Mouse (Mus musculus) forebrain, embryonic 14.5 days (tissue): ENCODE measurements around the gene Smurf1. TPM values are rescaled to one million over a fixed set of nuclear protein-coding genes. Genes with fewer than 3 reads are reported as not detected.

Experiments used
- ATAC-seq: fragments of 200-750 bp; cut with Nextera tagmentation; 2 replicates; pipeline ENCODE4 v1.8.0; 2017; ENCODE audit warnings: mild to moderate bottlenecking, moderate library complexity
- DNase-seq: peaks from one replicate; pipeline ENCODE4 v3.0.0-alpha.2; 2015; ENCODE audit warnings: low spot score
- H3K27ac ChIP-seq: fragments of 300-500 bp; sonication (generic); 2 replicates; pipeline ENCODE4 v1.5.1; 2014; ENCODE audit warnings: low read depth, mild to moderate bottlenecking, control low read depth, low read length, moderate library complexity
- H3K27me3 ChIP-seq: fragments of 300-500 bp; sonication (generic); replicated peaks from 2 replicates; pipeline ENCODE4 v1.6.1; 2014; ENCODE audit warnings: low read length, control low read depth, mixed read lengths; ENCODE audit not compliant: control insufficient read depth, insufficient read depth
- H3K36me3 ChIP-seq: fragments of 300-500 bp; sonication (generic); 2 replicates; pipeline ENCODE4 v1.6.1; 2014; ENCODE audit warnings: low read length, control low read depth; ENCODE audit not compliant: control insufficient read depth, insufficient read depth
- H3K4me1 ChIP-seq: fragments of 300-500 bp; sonication (generic); 2 replicates; pipeline ENCODE4 v1.6.1; 2014; ENCODE audit warnings: antibody characterized with exemption, low read length, control low read depth; ENCODE audit not compliant: control insufficient read depth, insufficient read depth
- H3K4me2 ChIP-seq: fragments of 300-500 bp; sonication (generic); 2 replicates; pipeline ENCODE4 v1.6.1; 2014; ENCODE audit warnings: mild to moderate bottlenecking, control low read depth, low read length
- H3K4me3 ChIP-seq: fragments of 300-500 bp; sonication (generic); 2 replicates; pipeline ENCODE4 v1.5.1; 2014; ENCODE audit warnings: low read depth, low read length, control low read depth
- H3K9ac ChIP-seq: fragments of 300-500 bp; sonication (generic); 2 replicates; pipeline ENCODE4 v1.6.1; 2014; ENCODE audit warnings: mild to moderate bottlenecking, low read length, control low read depth, moderate library complexity
- H3K9me3 ChIP-seq: fragments of 300-500 bp; sonication (generic); replicated peaks from 2 replicates; pipeline ENCODE4 v1.6.1; 2016; ENCODE audit warnings: low read length, control low read depth, mixed read lengths; ENCODE audit not compliant: control insufficient read depth
- WGBS: fragments of 180-500 bp; shearing (Covaris S2); extraction: QIAGEN DNeasy Blood & Tissue Kit; methylation state at CpG from one replicate; pipeline ENCODE4 v1.1.7; 2014; 5-methylcytosine and 5-hydroxymethylcytosine counted together
- polyA plus RNA-seq: library from polyadenylated mRNA; unstranded; fragments of >200 nt; fragmentation: Nextera tagmentation; extraction: Ambion mirVana; gene quantifications from 2 replicates; pipeline ENCODE4 v1.2.1, GENCODE M21; 2014

Smurf1 gene
- polyA plus RNA-seq, 1 experiment from 2014 or later = 16.5 TPM

- H3K4me3 ChIP-seq = no peak overlapping the region
- no peak for ATAC-seq
These were observed 23.4 kb upstream of the Smurf1 start for GRCm38 (mm10) chr5:144989061-144989405.

DNA sequence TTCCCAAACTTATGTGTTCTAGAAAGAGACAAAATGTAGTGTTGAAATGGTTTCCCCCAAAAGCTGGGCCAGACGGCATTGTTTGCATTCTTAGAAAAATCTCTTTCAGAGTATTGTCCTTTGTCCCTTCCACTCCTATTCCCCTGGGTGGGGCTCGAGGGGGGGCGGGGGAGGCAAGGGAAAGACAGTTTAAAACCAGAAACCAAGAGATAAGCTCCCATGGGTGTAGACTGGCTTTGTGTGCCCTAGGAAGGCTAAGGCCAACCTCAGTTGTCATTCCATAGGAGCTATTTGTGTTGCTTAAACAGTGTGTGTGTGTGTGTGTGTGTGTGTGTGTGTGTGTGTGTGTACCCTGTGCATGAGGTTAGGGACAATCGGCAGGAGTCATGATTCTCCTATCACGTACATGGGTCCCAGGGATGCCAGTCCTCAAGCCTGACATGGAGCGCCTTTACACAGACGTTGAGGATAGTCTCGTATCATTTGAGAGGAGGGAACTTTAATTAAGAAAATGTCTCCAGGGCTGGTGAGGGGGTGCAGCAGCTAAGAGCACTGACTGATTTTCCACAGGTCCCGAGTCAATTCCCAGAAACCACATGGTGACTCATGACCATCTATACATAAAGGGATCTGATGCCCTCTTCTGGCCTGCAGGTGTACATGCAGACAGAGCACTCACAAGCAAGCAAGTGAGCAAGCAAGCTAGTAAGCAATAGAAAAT is 22.9 kb upstream of the Smurf1 start:
- no peak overlapping the region for H3K27ac ChIP-seq
- no peaks in the 10 kb centered on the region for H3K27me3 ChIP-seq
- 0 out of 2 replicates have a peak, but pooled peaks cover 2% of the 10 kb centered on the region for H3K9me3 ChIP-seq
- no peaks in the 10 kb centered on the region for H3K4me1 ChIP-seq
- ATAC-seq (no peak), DNase-seq (peak; percentile 77)
- no peak overlapping the region for H3K9ac ChIP-seq
- WGBS = 50% methylated on average over 9 of the region's 9 CpGs
- no peaks in the 10 kb centered on the region for H3K36me3 ChIP-seq
- H3K4me2 ChIP-seq = no peak overlapping the region
- H3K4me3 ChIP-seq = no peak overlapping the region

More at GRCm38 (mm10) chr5:144989061-144989405, 23.4 kb upstream of the Smurf1 start:
- Histone ChIP-seq H3K36me3 (no peaks in the 10 kb centered on the region), H3K4me2 (no peak overlapping the region), H3K4me1 (no peaks in the 10 kb centered on the region), H3K27me3 (no peaks in the 10 kb centered on the region), H3K9me3 (0 out of 2 replicates have a peak, but pooled peaks cover 2% of the 10 kb centered on the region), H3K9ac (no peak overlapping the region), H3K27ac (no peak overlapping the region)
- WGBS = 86% methylated on average over 4 of the region's 4 CpGs
- no peak for DNase-seq

DNA sequence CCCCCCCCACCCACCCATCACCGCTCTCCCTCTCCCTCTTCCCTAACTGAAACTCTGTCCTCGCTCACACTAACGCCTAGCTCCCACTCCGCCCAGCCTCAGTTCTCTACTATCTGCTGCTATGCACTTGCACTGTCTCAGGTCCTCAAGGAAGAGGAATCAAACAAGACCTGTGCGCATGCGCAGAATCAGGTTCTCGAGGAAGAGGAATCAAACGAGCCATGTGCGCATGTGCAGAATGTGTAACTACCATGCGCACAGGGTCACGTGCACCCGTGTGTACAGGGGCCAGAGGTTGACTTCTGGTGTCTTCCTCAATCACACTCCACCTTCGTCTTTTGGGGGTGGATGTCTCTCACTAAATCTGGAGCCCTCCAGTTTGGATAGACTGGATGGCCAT is 21.9 kb upstream of the Smurf1 start:
- Histone ChIP-seq H3K4me1 (no peaks in the 10 kb centered on the region), H3K9ac (no peak overlapping the region), H3K4me2 (no peak overlapping the region), H3K27me3 (no peaks in the 10 kb centered on the region), H3K4me3 (no peak overlapping the region), H3K36me3 (no peaks in the 10 kb centered on the region), H3K27ac (no peak overlapping the region), H3K9me3 (0 out of 2 replicates have a peak, but pooled peaks cover 2% of the 10 kb centered on the region)
- DNase-seq = no peak
- no peak for ATAC-seq
- 93% methylated on average over 13 of the region's 13 CpGs for WGBS

DNA sequence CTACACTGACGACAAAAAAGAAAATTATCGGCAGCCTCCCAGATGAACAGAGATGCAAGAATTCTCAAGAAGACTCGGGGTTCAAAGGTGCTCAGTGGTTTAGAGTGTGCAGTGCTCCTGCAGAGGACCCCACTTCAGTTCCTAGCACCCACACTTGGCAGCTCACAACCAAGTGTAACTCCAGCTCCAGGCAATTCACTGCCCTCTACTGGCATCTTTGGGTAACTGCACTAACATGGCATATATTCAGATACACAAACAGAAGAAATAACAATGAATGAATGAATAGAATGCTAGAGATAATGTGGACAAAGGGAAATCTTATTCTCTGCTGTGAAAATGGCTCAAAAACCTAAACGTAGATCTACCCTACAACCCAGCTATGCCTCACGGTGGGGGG is 19.2 kb upstream of the Smurf1 start:
- Histone ChIP-seq H3K4me2 (no peak overlapping the region), H3K4me1 (no peaks in the 10 kb centered on the region), H3K9me3 (0 out of 2 replicates have a peak, but pooled peaks cover 2% of the 10 kb centered on the region), H3K9ac (no peak overlapping the region), H3K36me3 (no peaks in the 10 kb centered on the region), H3K27me3 (no peaks in the 10 kb centered on the region), H3K4me3 (no peak overlapping the region), H3K27ac (no peak overlapping the region)
- DNase-seq (no peak), ATAC-seq (no peak)
- WGBS = 93% methylated on average over 5 of the region's 5 CpGs

DNA sequence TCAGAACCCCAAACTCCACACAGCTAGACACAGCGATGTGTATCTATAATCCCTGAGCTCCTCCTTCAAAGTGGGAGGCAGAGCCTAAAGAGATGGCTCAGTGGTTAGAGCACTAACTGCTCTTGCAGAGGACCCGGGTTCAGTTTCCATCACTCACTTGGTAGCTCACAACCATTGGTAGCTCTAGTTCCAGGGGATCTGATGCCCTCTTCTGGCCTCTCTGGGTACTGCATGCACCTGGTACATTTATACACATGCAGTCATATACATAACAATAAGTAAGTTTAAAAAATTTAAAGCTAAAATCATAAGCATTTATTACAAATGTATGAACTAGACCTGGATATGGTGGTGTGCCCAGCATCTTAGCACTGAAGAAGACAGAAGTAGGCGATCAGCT is 17.6 kb upstream of the Smurf1 start:
- H3K4me2 ChIP-seq = no peak overlapping the region
- DNase-seq (no peak), ATAC-seq (no peak)
- no peaks in the 10 kb centered on the region for H3K36me3 ChIP-seq
- 90% methylated on average over 3 of the region's 3 CpGs for WGBS
- H3K9me3 ChIP-seq = 0 out of 2 replicates have a peak, but pooled peaks cover 2% of the 10 kb centered on the region
- H3K9ac ChIP-seq = no peak overlapping the region
- H3K4me1 ChIP-seq = no peaks in the 10 kb centered on the region
- no peak overlapping the region for H3K27ac ChIP-seq
- H3K27me3 ChIP-seq = no peaks in the 10 kb centered on the region
- no peak overlapping the region for H3K4me3 ChIP-seq

- Histone ChIP-seq H3K4me1 (no peaks in the 10 kb centered on the region), H3K9ac (no peak overlapping the region), H3K27me3 (no peaks in the 10 kb centered on the region), H3K9me3 (no peaks in the 10 kb centered on the region), H3K4me3 (no peak overlapping the region), H3K4me2 (no peak overlapping the region), H3K27ac (no peak overlapping the region), H3K36me3 (no peaks in the 10 kb centered on the region)
- no peak for DNase-seq
- WGBS = 81% methylated on average over 6 of the region's 6 CpGs
- ATAC-seq = no peak
These were observed 13.5 kb upstream of the Smurf1 start for GRCm38 (mm10) chr5:144979110-144979509.

DNA sequence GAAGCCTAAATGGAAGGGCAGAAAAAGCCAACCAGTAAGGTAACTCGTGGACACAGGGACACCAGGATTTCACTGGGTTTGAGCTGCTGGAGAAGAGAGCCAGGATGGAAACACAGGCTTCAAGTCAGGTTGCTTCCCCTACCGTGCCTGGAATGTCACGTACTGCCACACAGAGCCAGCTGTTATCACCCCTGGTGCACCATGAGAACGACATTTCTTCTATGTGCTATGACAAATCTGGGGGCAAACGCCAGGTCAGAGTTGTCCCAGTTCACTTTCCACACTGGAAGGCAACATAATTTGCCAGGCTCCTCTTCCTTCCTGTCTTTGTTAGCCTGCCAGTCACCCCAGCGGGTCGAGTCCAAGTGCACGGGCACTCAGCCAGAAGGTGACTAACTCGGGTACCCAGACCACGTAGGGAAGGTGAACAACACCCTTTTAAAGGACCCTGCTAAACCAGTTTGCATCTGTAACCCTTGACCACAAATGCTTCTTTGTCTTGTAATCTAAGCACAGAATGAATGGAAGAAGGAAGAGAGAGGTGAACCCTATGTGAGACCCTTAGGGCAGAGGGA is 13.0 kb upstream of the Smurf1 start:
- DNase-seq (no peak), ATAC-seq (no peak)
- Histone ChIP-seq H3K36me3 (no peaks in the 10 kb centered on the region), H3K9ac (no peak overlapping the region), H3K4me2 (no peak overlapping the region), H3K4me3 (no peak overlapping the region), H3K4me1 (no peaks in the 10 kb centered on the region), H3K27ac (no peak overlapping the region), H3K9me3 (no peaks in the 10 kb centered on the region), H3K27me3 (no peaks in the 10 kb centered on the region)
- WGBS = 68% methylated on average over 10 of the region's 10 CpGs

DNA sequence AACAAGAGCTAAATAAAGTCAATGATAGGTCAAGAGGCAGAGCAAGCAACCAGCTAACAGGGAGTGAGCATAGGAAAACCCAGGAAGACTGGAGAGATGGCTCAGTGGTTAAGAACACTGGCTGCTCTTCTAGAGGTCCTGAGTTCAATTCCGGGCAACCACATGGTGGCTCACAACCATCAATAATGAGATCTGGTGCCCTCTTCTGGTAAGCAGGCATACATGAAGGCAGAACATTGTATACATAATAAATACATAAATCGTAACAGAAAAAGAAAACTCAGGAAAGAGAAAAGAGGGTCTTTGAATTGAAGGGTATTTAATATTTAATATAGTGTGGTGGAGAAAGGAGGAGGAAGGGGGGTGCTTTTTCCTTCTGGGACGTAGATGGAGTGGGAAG is 5.6 kb upstream of the Smurf1 start:
- no peaks in the 10 kb centered on the region for H3K9me3 ChIP-seq
- ATAC-seq (no peak), DNase-seq (no peak)
- H3K27me3 ChIP-seq = no peaks in the 10 kb centered on the region; the same call in 1 of the 2 replicates
- no peak overlapping the region for H3K27ac ChIP-seq
- H3K4me2 ChIP-seq = no peak overlapping the region
- no peaks in the 10 kb centered on the region for H3K36me3 ChIP-seq
- H3K4me3 ChIP-seq = no peak overlapping the region
- H3K4me1 ChIP-seq = no peaks in the 10 kb centered on the region
- no peak overlapping the region for H3K9ac ChIP-seq
- 87% methylated on average over 3 of the region's 3 CpGs for WGBS
